Mouse (Mus musculus) stomach, postnatal 0 days (tissue): Measurements from ENCODE around the gene Pkd1l3.

Experiments used
- CTCF ChIP-seq: IDR thresholded peaks from 2 replicates; pipeline ENCODE4 v1.5.1; 2016; ENCODE audit warnings: antibody characterized with exemption, low read depth, mild to moderate bottlenecking, moderate library complexity
- EP300 ChIP-seq: optimal IDR thresholded peaks from 2 replicates; pipeline ENCODE3; 2016; ENCODE audit warnings: antibody characterized with exemption

DNA sequence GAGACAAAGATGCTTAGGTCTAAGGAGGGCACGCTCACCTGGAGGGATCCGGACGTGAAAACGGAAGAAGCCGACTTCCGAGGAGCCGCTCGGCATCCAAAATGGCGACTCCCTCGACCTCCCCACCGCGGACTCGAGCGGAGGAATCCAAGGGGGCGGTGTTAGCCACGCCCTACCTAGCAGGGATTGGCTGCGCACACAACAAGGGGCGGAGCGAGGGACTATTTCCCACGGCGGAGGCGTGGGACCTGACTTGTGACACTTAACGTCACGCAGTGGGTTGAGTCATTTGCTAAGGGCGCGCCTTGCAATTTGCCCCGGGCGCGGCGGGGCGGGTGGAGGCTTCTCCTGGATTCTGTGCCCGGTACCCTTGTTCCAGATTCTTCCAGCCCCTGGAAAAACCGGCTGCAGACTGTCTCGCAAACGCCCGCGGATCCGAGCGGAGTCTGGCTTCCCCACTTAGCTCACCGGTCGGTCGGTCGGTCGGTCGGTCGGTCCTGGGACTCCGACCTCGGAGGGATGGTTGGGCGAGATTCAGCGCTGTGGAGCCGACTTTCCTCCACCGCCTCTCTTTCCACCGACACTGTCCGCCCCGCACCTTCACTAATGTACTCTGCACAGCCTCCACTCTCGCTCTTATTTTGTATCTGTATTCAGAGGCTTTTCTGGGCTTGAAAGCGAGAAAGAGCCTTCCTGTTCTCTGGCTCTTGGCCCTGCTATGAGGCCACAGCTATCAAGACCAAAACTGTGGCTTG, 79.0 kb downstream of the Pkd1l3 start, which contains the start of gene Ist1:
- TF ChIP-seq CTCF (0 out of 2 replicates have a peak, but pooled peaks have one; percentile 11), EP300 (no peak)
